In the genomic region with DNA sequence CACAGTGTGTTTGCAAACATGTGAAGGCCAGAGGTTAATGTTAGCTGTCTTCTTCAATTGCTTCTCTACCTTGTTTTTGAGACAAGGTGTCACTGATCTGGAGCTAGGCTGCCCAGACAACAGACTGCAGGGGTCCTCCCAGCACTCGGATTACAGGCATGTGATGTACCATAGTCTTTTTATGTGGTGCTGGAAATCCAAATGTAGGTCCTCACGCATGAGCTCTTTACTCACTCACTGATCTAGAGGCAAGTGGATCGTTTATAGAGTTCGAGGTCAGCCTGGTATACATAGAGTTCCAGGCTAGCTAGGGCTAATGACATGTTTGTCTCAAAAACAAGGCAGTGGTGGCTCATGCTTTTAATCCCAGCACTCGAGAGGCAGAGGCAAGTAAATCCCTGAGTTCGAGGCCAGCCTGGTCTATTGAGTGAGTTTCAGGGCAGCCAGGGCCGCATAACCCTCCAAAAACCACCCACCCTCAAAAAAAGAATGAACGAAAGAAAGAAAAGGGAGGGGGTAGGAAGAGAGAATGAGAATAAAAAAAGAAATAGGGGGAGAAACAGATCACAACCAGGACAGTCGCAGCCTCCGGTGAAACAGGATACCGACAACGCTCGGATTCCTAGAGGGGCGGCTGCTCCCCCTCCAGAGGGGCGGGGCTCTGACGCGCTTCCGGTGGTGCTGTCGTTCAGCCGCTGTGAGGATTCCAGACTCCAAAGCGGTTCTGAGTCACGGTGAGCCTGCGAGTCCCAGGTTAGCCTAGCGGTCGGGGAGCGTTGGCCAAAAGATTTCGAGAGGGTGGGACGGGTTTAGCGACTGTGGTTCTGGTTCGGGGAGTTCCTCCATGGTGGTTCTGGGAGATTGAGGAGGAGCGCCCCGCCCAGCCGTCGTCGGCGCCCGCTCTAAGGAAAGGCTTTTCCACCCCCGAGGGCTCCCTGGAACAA, we compare ENCODE assay signal across 1 mouse cellular context.
TF ChIP-seq lines count a peak whose summit lies in the region.

A gene (plus strand): TSS at position 649 of the 944 bp plus-strand sequence.

TF ChIP-seq in CH12.LX, 34 proteins besides CTCF, POLR2A, EP300 and RAD21 (continued from another document):
- TF ChIP-seq MXI1 (IDR thresholded peaks at IDR 0.05; ENCODE audit: low read depth, low read length) (peak; percentile 68), ELF1 (IDR thresholded peaks at IDR 0.05; ENCODE audit: low read depth, low read length) (peak; percentile 73), PAX5 (IDR thresholded peaks at IDR 0.05; ENCODE audit: low read length) (no peak), NRF1 (IDR thresholded peaks at IDR 0.05; ENCODE audit: low read depth, low read length) (0 out of 2 replicates have a peak, but pooled peaks have one; percentile 26), NELFE (IDR thresholded peaks at IDR 0.05; ENCODE audit: low read depth, low read length) (peak; percentile 92), BHLHE40 (IDR thresholded peaks at IDR 0.05; ENCODE audit: low read depth, low read length) (0 out of 2 replicates have a peak, but pooled peaks have one; percentile 32), SIN3A (IDR thresholded peaks at IDR 0.05; ENCODE audit: low read length) (peak; percentile 90), CHD2 (IDR thresholded peaks at IDR 0.05; ENCODE audit: low read length) (0 out of 2 replicates have a peak, but pooled peaks have one; percentile 19), MAX (IDR thresholded peaks at IDR 0.05; ENCODE audit: low read length) (0 out of 2 replicates have a peak, but pooled peaks have one; percentile 57), MEF2A (IDR thresholded peaks at IDR 0.05; ENCODE audit: borderline replicate concordance, low read depth, low read length) (peak; percentile 57), POLR2AphosphoS2 (IDR thresholded peaks at IDR 0.05; ENCODE audit: low read depth, low read length) (peak; percentile 75; the same call in 1 of the 2 replicates), USF2 (conservative IDR thresholded peaks at IDR 0.05; ENCODE audit: low read depth, low read length) (no peak), HCFC1 (IDR thresholded peaks at IDR 0.05; ENCODE audit: low read depth, low read length) (peak; percentile 78), ZNF384 (IDR thresholded peaks at IDR 0.05; ENCODE audit: low read depth, low read length) (no peak)
